Mouse (Mus musculus) liver, adult 2 months (tissue): ENCODE data around the gene Nkx1-2.

Experiments used
- CTCF ChIP-seq: fragments of 200-500 bp; IDR thresholded peaks from 2 replicates; pipeline ENCODE4 v1.5.1; 2011; ENCODE audit warnings: low read depth, low read length, control low read depth
- POLR2A ChIP-seq: fragments of 200-500 bp; IDR thresholded peaks from 2 replicates; pipeline ENCODE4 v1.6.1; 2011; ENCODE audit warnings: low read length, control low read depth; ENCODE audit not compliant: insufficient read depth; ENCODE audit errors: extremely low read depth

GRCm38 (mm10) chr7:132604720-132605119 lies 5.3 kb upstream of the Nkx1-2 start:
- TF ChIP-seq POLR2A (no peak), CTCF (no peak)
